Mouse (Mus musculus): ENCODE results near the gene Mapk11.

GRCm38 (mm10) chr15:89141905-89142304 lies 7.5 kb downstream of the Mapk11 start:
- TF ChIP-seq CTCF (conservative IDR thresholded peaks at IDR 0.05; ENCODE audit: insufficient read depth, insufficient read length, low read depth, low read length) (no peak), POLR2A (IDR thresholded peaks at IDR 0.05; ENCODE audit: low read depth, low read length) (no peak)

Measured in kidney, adult 2 months (tissue).